Mouse (Mus musculus): ENCODE measurements at regions not wholly inside any gene's neighbourhood (a gene's known extent, or its start where the extent isn't known, plus 50 kb on each side); places are given as distances from the start of the nearest gene placed in this dataset.

DNA sequence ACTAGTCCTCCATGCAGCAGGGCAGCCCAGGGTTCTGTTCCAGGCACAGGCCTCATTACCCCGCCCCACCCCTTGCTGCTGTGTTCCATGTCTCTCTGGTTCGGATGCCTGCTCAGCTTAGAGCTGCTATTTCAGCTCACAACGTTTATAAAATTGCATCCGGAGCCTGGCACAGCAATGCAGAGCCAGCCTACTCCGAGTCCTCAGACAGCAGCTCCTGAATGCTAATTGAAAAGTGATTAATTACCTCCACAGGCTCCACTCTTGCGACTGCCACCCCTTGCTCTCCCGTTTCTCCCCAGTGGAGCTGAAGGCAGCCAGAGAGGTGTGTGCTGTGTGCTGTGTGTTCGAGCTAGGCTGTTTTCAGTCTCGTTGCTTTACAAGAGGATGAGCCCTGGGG lies 310.6 kb downstream of the Mroh4 start:
- no peaks in the 10 kb centered on the region for H3K4me1 ChIP-seq (ENCODE audit: control insufficient read depth, insufficient read depth, low read length)
- no peak overlapping the region for H3K9ac ChIP-seq (ENCODE audit: low read depth, low read length)
- H3K27me3 ChIP-seq (ENCODE audit: control insufficient read depth, insufficient read depth, low read length), result no peaks in the 10 kb centered on the region
- TF ChIP-seq POLR2A (IDR thresholded peaks at IDR 0.05; ENCODE audit: extremely low read depth, insufficient read depth, low read length), result no peak
- no peak for TF ChIP-seq CTCF (IDR thresholded peaks at IDR 0.05; ENCODE audit: low read depth, low read length)
- DNase-seq (ENCODE audit: extremely low read depth, low read depth, low spot score), result no peak
- H3K36me3 ChIP-seq (ENCODE audit: control insufficient read depth, insufficient read depth, low read length), result no peaks in the 10 kb centered on the region
- H3K79me2 ChIP-seq (ENCODE audit: control insufficient read depth, insufficient read depth, low read length), result no peaks in the 10 kb centered on the region
- whole genome bisulfite sequencing, result 46% methylated on average over 9 of the region's 9 CpGs
- H3K27ac ChIP-seq (replicated peaks; ENCODE audit: insufficient read depth, low read depth, low read length), result no peak overlapping the region
- no peak overlapping the region for H3K4me3 ChIP-seq (ENCODE audit: insufficient read depth, low read depth, low read length)

- WGBS, result 54% methylated on average over 3 of the region's 3 CpGs
- no peak overlapping the region for H3K4me3 ChIP-seq (ENCODE audit: insufficient read depth, low read depth, low read length)
- no peaks in the 10 kb centered on the region for H3K79me2 ChIP-seq (ENCODE audit: control insufficient read depth, insufficient read depth, low read length)
Observed at GRCm38 (mm10) chr15:74319407-74319806, 316.7 kb downstream of the Mroh4 start.

GRCm38 (mm10) chr15:74318422-74318841 lies 317.7 kb downstream of the Mroh4 start:
- no peak for DNase-seq (ENCODE audit: extremely low read depth, low read depth, low spot score)
- H3K27me3 ChIP-seq (ENCODE audit: control insufficient read depth, insufficient read depth, low read length), result no peaks in the 10 kb centered on the region
- no peak overlapping the region for H3K4me3 ChIP-seq (ENCODE audit: insufficient read depth, low read depth, low read length)
- H3K79me2 ChIP-seq (ENCODE audit: control insufficient read depth, insufficient read depth, low read length), result no peaks in the 10 kb centered on the region
- no peak overlapping the region for H3K9ac ChIP-seq (ENCODE audit: low read depth, low read length)
- no peaks in the 10 kb centered on the region for H3K36me3 ChIP-seq (ENCODE audit: control insufficient read depth, insufficient read depth, low read length)
- H3K27ac ChIP-seq (replicated peaks; ENCODE audit: insufficient read depth, low read depth, low read length), result no peak overlapping the region
- 29% methylated on average over 3 of the region's 3 CpGs for WGBS
- H3K4me1 ChIP-seq (ENCODE audit: control insufficient read depth, insufficient read depth, low read length), result no peaks in the 10 kb centered on the region
- TF ChIP-seq CTCF (IDR thresholded peaks at IDR 0.05; ENCODE audit: low read depth, low read length) (no peak), POLR2A (IDR thresholded peaks at IDR 0.05; ENCODE audit: extremely low read depth, insufficient read depth, low read length) (no peak)

More at GRCm38 (mm10) chr15:74319407-74319806, 316.7 kb downstream of the Mroh4 start:
- H3K27me3 ChIP-seq (ENCODE audit: control insufficient read depth, insufficient read depth, low read length), result no peaks in the 10 kb centered on the region
- H3K36me3 ChIP-seq (ENCODE audit: control insufficient read depth, insufficient read depth, low read length), result no peaks in the 10 kb centered on the region
- no peaks in the 10 kb centered on the region for H3K4me1 ChIP-seq (ENCODE audit: control insufficient read depth, insufficient read depth, low read length)
- H3K9ac ChIP-seq (ENCODE audit: low read depth, low read length), result no peak overlapping the region
- no peak overlapping the region for H3K27ac ChIP-seq (replicated peaks; ENCODE audit: insufficient read depth, low read depth, low read length)
- no peak for DNase-seq (ENCODE audit: extremely low read depth, low read depth, low spot score)
- TF ChIP-seq CTCF (IDR thresholded peaks at IDR 0.05; ENCODE audit: low read depth, low read length), result no peak
- TF ChIP-seq POLR2A (IDR thresholded peaks at IDR 0.05; ENCODE audit: extremely low read depth, insufficient read depth, low read length), result no peak

DNA sequence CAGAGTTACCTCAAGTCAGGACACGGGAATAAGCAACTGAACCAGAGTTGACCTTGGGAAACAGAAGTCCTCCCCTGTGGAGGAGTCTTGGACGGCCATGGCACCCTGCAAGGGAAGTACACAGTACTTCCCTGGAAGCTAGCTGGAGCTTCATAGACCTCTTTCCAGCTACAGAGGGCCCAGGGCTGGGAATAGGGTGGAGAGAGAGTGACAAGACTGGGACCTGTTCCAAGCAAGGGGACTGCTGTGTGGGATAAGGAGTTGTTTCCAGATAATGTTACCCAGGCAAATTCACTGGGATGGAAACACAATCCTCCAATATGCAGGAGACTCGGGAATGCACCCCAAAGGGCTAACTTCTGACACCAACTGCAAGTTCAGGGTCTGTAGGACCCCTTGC lies 325.1 kb downstream of the Mroh4 start:
- WGBS, result 58% methylated on average over 3 of the region's 3 CpGs
- no peak for TF ChIP-seq POLR2A (IDR thresholded peaks at IDR 0.05; ENCODE audit: extremely low read depth, insufficient read depth, low read length)
- TF ChIP-seq CTCF (IDR thresholded peaks at IDR 0.05; ENCODE audit: low read depth, low read length), result no peak

DNA sequence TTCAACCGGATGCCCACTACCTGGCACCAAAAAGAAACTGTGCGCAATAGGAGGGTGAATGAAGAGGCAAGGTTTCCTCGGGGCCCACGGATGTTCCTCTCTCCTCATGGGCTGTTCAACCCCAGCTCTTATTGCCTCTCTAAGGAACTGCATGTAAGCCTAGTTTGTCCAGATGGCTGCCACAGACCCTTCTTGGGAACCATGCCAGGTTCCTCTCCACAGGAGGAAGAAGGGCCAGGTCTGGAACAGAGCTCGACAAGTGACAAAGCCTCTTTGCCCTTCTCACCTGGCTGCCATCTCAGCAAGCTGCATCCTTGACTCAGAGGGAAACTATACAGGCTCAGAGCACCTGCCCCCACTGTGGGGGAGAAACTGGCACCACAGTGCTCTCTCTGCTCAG lies 329.6 kb downstream of the Mroh4 start:
- 84% methylated on average over 5 of the region's 5 CpGs for WGBS
- Histone ChIP-seq H3K36me3 (ENCODE audit: control insufficient read depth, insufficient read depth, low read length) (no peaks in the 10 kb centered on the region), H3K4me3 (ENCODE audit: insufficient read depth, low read depth, low read length) (no peak overlapping the region), H3K27ac (replicated peaks; ENCODE audit: insufficient read depth, low read depth, low read length) (no peak overlapping the region), H3K27me3 (ENCODE audit: control insufficient read depth, insufficient read depth, low read length) (no peaks in the 10 kb centered on the region), H3K4me1 (ENCODE audit: control insufficient read depth, insufficient read depth, low read length) (no peaks in the 10 kb centered on the region), H3K9ac (ENCODE audit: low read depth, low read length) (no peak overlapping the region), H3K79me2 (ENCODE audit: control insufficient read depth, insufficient read depth, low read length) (no peaks in the 10 kb centered on the region)
- TF ChIP-seq POLR2A (IDR thresholded peaks at IDR 0.05; ENCODE audit: extremely low read depth, insufficient read depth, low read length) (no peak), CTCF (IDR thresholded peaks at IDR 0.05; ENCODE audit: low read depth, low read length) (no peak)
- no peak for DNase-seq (ENCODE audit: extremely low read depth, low read depth, low spot score)

More for the DNA sequence above, 325.1 kb downstream of the Mroh4 start:
- H3K79me2 ChIP-seq (ENCODE audit: control insufficient read depth, insufficient read depth, low read length), result no peaks in the 10 kb centered on the region
- no peak for DNase-seq (ENCODE audit: extremely low read depth, low read depth, low spot score)
- H3K4me1 ChIP-seq (ENCODE audit: control insufficient read depth, insufficient read depth, low read length), result no peaks in the 10 kb centered on the region
- no peak overlapping the region for H3K9ac ChIP-seq (ENCODE audit: low read depth, low read length)
- H3K27me3 ChIP-seq (ENCODE audit: control insufficient read depth, insufficient read depth, low read length), result no peaks in the 10 kb centered on the region
- H3K36me3 ChIP-seq (ENCODE audit: control insufficient read depth, insufficient read depth, low read length), result no peaks in the 10 kb centered on the region
- no peak overlapping the region for H3K27ac ChIP-seq (replicated peaks; ENCODE audit: insufficient read depth, low read depth, low read length)
- H3K4me3 ChIP-seq (ENCODE audit: insufficient read depth, low read depth, low read length), result no peak overlapping the region

DNA sequence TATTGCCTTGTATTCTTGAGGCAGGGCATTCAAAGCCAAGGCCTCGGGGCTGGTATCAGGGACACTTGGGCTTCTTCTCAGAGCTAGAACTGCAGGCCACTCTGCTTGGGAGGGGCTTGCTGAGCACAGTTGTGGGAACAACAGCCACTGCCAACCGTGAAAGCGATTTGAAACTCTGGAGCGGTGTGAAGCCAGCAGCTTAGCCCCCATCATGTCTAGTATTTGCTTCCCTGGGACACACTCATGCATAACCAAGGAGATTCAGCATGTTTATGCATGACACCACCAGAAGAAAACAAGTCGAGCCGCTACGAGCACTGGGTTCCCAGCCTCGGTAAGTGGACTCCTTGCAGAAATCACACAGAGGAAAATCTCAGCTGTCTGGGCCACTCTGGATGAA lies 339.9 kb downstream of the Mroh4 start:
- Histone ChIP-seq H3K27me3 (ENCODE audit: control insufficient read depth, insufficient read depth, low read length) (no peaks in the 10 kb centered on the region), H3K36me3 (ENCODE audit: control insufficient read depth, insufficient read depth, low read length) (no peaks in the 10 kb centered on the region), H3K9ac (ENCODE audit: low read depth, low read length) (no peak overlapping the region), H3K4me3 (ENCODE audit: insufficient read depth, low read depth, low read length) (no peak overlapping the region), H3K4me1 (ENCODE audit: control insufficient read depth, insufficient read depth, low read length) (no peaks in the 10 kb centered on the region), H3K79me2 (ENCODE audit: control insufficient read depth, insufficient read depth, low read length) (no peaks in the 10 kb centered on the region), H3K27ac (replicated peaks; ENCODE audit: insufficient read depth, low read depth, low read length) (no peak overlapping the region)
- 80% methylated on average over 8 of the region's 8 CpGs for WGBS
- TF ChIP-seq POLR2A (IDR thresholded peaks at IDR 0.05; ENCODE audit: extremely low read depth, insufficient read depth, low read length) (no peak), CTCF (IDR thresholded peaks at IDR 0.05; ENCODE audit: low read depth, low read length) (no peak)
- DNase-seq (ENCODE audit: extremely low read depth, low read depth, low spot score), result no peak
